Mouse (Mus musculus) MEL (cell line): ENCODE data around the gene Hpn. TPM values are rescaled to one million over a fixed set of nuclear protein-coding genes. Genes with fewer than 3 reads are reported as not detected.

ENCODE experiments used
- DNase-seq: peaks from one replicate; pipeline ENCODE4 v3.0.0; 2011; ENCODE audit warnings: low read depth, low spot score
- H3K27ac ChIP-seq: 2 replicates; pipeline ENCODE4 v1.5.1; 2012; ENCODE audit warnings: low read depth, mild to moderate bottlenecking, control low read depth, low read length, moderate library complexity; ENCODE audit not compliant: control insufficient read depth
- H3K27me3 ChIP-seq, 2 experiments: fragments of 150-350 bp in 1 of 2; sonication (generic) in 1 of 2; 2 replicates each; pipeline ENCODE4 v1.6.1; 2012; ENCODE audit warnings: low read length in 2 of 2, mild to moderate bottlenecking in 2 of 2, improper control_type of control experiment in 1 of 2, moderate library complexity in 1 of 2; ENCODE audit not compliant: insufficient read depth in 2 of 2, control insufficient read depth in 1 of 2
- H3K36me3 ChIP-seq, 2 experiments: 2 replicates each; pipeline ENCODE4 v1.6.1; 2012 to 2014; ENCODE audit warnings: low read length in 2 of 2, improper control_type of control experiment in 1 of 2, inconsistent platforms in 1 of 2, mild to moderate bottlenecking in 1 of 2; ENCODE audit not compliant: insufficient read depth in 2 of 2, control insufficient read depth in 1 of 2
- H3K4me1 ChIP-seq, 2 experiments: fragments of 150-350 bp in 1 of 2; sonication (generic) in 1 of 2; 2 replicates each; pipeline ENCODE4 v1.6.1; 2012; ENCODE audit warnings: low read length in 2 of 2, improper control_type of control experiment in 1 of 2, mild to moderate bottlenecking in 1 of 2; ENCODE audit not compliant: insufficient read depth in 2 of 2, control insufficient read depth in 1 of 2
- H3K4me3 ChIP-seq, 2 experiments: fragments of 150-350 bp in 1 of 2; sonication (generic) in 1 of 2; 2 replicates each; pipeline ENCODE4 v1.5.1; 2012; ENCODE audit warnings: low read depth in 2 of 2, low read length in 2 of 2, mild to moderate bottlenecking in 2 of 2, moderate library complexity in 2 of 2, control low read depth in 1 of 2, improper control_type of control experiment in 1 of 2; ENCODE audit not compliant: control insufficient read depth in 1 of 2, insufficient read depth in 1 of 2
- H3K79me2 ChIP-seq: 2 replicates; pipeline ENCODE4 v1.6.1; 2012; ENCODE audit warnings: mild to moderate bottlenecking, low read length, moderate library complexity; ENCODE audit not compliant: control insufficient read depth, poor library complexity, insufficient read depth
- H3K9ac ChIP-seq: 2 replicates; pipeline ENCODE4 v1.6.1; 2012; ENCODE audit warnings: low read depth, mild to moderate bottlenecking, control low read depth, low read length, moderate library complexity; ENCODE audit not compliant: control insufficient read depth, poor library complexity, severe bottlenecking
- H3K9me3 ChIP-seq: fragments of 150-350 bp; sonication (generic); replicated peaks from 2 replicates; pipeline ENCODE4 v1.6.1; 2012; ENCODE audit warnings: mild to moderate bottlenecking, low read length, improper control_type of control experiment, moderate library complexity; ENCODE audit not compliant: insufficient read depth
- CHD1 ChIP-seq: IDR thresholded peaks from 2 replicates; pipeline ENCODE4 v1.6.1; 2012; ENCODE audit warnings: low read depth, mild to moderate bottlenecking, inconsistent platforms, low read length, improper control_type of control experiment
- E2F4 ChIP-seq: IDR thresholded peaks from 2 replicates; pipeline ENCODE4 v1.6.1; 2011; ENCODE audit warnings: low read depth, low read length, improper control_type of control experiment, borderline replicate concordance
- ELF1 ChIP-seq: IDR thresholded peaks from 2 replicates; pipeline ENCODE4 v1.6.1; 2014; ENCODE audit warnings: low read depth, mild to moderate bottlenecking, inconsistent platforms, low read length, improper control_type of control experiment, moderate library complexity
- EP300 ChIP-seq, 2 experiments: IDR thresholded peaks; 2 replicates each; pipeline ENCODE4 v1.6.1; 2011; ENCODE audit warnings: improper control_type of control experiment in 2 of 2, low read length in 2 of 2, low read depth in 1 of 2, mild to moderate bottlenecking in 1 of 2
- GATA1 ChIP-seq: IDR thresholded peaks from 2 replicates; pipeline ENCODE4 v1.6.1; 2011; ENCODE audit warnings: low read depth, low read length, improper control_type of control experiment
- MAX ChIP-seq: IDR thresholded peaks from 2 replicates; pipeline ENCODE4 v1.6.1; 2011; ENCODE audit warnings: low read length, improper control_type of control experiment
- MAZ ChIP-seq: IDR thresholded peaks from 2 replicates; pipeline ENCODE4 v1.6.1; 2012; ENCODE audit warnings: low read depth, mild to moderate bottlenecking, inconsistent platforms, low read length, improper control_type of control experiment
- MEF2A ChIP-seq: IDR thresholded peaks from 2 replicates; pipeline ENCODE4 v1.6.1; 2014; ENCODE audit warnings: low read depth, mild to moderate bottlenecking, inconsistent platforms, low read length, improper control_type of control experiment; ENCODE audit not compliant: poor library complexity, insufficient replicate concordance, severe bottlenecking; ENCODE audit errors: extremely low read depth
- MYB ChIP-seq: IDR thresholded peaks from 2 replicates; pipeline ENCODE4 v1.6.1; 2011; ENCODE audit warnings: mild to moderate bottlenecking, low read depth, low read length, improper control_type of control experiment
- MYC ChIP-seq: IDR thresholded peaks from 2 replicates; pipeline ENCODE4 v1.6.1; 2011; ENCODE audit warnings: low read depth, mild to moderate bottlenecking, low read length, improper control_type of control experiment, moderate library complexity
- POLR2AphosphoS2 ChIP-seq: IDR thresholded peaks from 2 replicates; pipeline ENCODE4 v1.6.1; 2011; ENCODE audit warnings: low read length, improper control_type of control experiment
- POLR2AphosphoS5 ChIP-seq: IDR thresholded peaks from 2 replicates; pipeline ENCODE4 v1.6.1; 2012; ENCODE audit warnings: low read depth, borderline replicate concordance, mild to moderate bottlenecking, inconsistent platforms, low read length, moderate library complexity, mixed read lengths
- RAD21 ChIP-seq: IDR thresholded peaks from 2 replicates; pipeline ENCODE4 v1.6.1; 2011; ENCODE audit warnings: mild to moderate bottlenecking, low read depth, low read length, improper control_type of control experiment
- RCOR1 ChIP-seq: IDR thresholded peaks from 2 replicates; pipeline ENCODE4 v1.6.1; 2012; ENCODE audit warnings: low read depth, mild to moderate bottlenecking, inconsistent platforms, low read length, improper control_type of control experiment
- TAL1 ChIP-seq: IDR thresholded peaks from 2 replicates; pipeline ENCODE4 v1.6.1; 2012; ENCODE audit warnings: mild to moderate bottlenecking, inconsistent platforms, low read length, moderate library complexity, mixed read lengths
- TCF12 ChIP-seq: IDR thresholded peaks from 2 replicates; pipeline ENCODE4 v1.6.1; 2014; ENCODE audit warnings: low read depth, mild to moderate bottlenecking, inconsistent platforms, low read length, improper control_type of control experiment, moderate library complexity
- USF1 ChIP-seq: IDR thresholded peaks from 2 replicates; pipeline ENCODE4 v1.6.1; 2014; ENCODE audit warnings: low read depth, mild to moderate bottlenecking, inconsistent platforms, low read length, improper control_type of control experiment, moderate library complexity
- ZC3H11A ChIP-seq: IDR thresholded peaks from 2 replicates; pipeline ENCODE4 v1.6.1; 2012; ENCODE audit warnings: low read depth, mild to moderate bottlenecking, inconsistent platforms, low read length, improper control_type of control experiment
- ZMIZ1 ChIP-seq: IDR thresholded peaks from 2 replicates; pipeline ENCODE4 v1.6.1; 2012; ENCODE audit warnings: low read depth, mild to moderate bottlenecking, inconsistent platforms, low read length, improper control_type of control experiment, moderate library complexity
- ZNF384 ChIP-seq: IDR thresholded peaks from 2 replicates; pipeline ENCODE4 v1.6.1; 2012; ENCODE audit warnings: low read depth, mild to moderate bottlenecking, inconsistent platforms, low read length, improper control_type of control experiment
- polyA plus RNA-seq, 2 experiments: library from polyadenylated mRNA; stranded (reverse) in 1 of 2; unstranded in 1 of 2; fragments of >175 nt in 1 of 2; fragments of >200 nt in 1 of 2; gene quantifications; 2 replicates each; pipeline versions ENCODE4 v1.2.1 to v1.2.4; 2012; ENCODE audit warnings: low replicate concordance in 2 of 2, low read depth in 1 of 2; ENCODE audit not compliant: insufficient read length in 2 of 2, insufficient read depth in 1 of 2, missing spikeins in 1 of 2
- total RNA-seq: library from RNA; depleted of rRNA; stranded (reverse); fragments of 300-350 nt; gene quantifications from 2 replicates; pipeline ENCODE4 v1.2.3, GENCODE M21; 2012

Gene Hpn
- total and polyA plus RNA-seq, 3 experiments = 1.1 to 1.6 TPM; not detected in 1

- H3K4me1 ChIP-seq = no peaks in the 10 kb centered on the region; a peak in 1 of 4 replicates
- TF ChIP-seq MAZ (no peak), MEF2A (no peak), RAD21 (no peak), RCOR1 (no peak), E2F4 (no peak), MAX (no peak), POLR2AphosphoS5 (no peak), ZNF384 (no peak), ZC3H11A (no peak)
- H3K27me3 ChIP-seq = no peaks in the 10 kb centered on the region
- DNase-seq = no peak
- H3K27ac ChIP-seq = no peak overlapping the region
- no peaks in the 10 kb centered on the region for H3K36me3 ChIP-seq
- H3K79me2 ChIP-seq = no peaks in the 10 kb centered on the region
- H3K9ac ChIP-seq = no peak overlapping the region
- no peak overlapping the region for H3K4me3 ChIP-seq
- H3K9me3 ChIP-seq = no peaks in the 10 kb centered on the region
Measured at GRCm38 (mm10) chr7:31055883-31056282, 59.2 kb downstream of the Hpn start.

GRCm38 (mm10) chr7:31055354-31055824 is 59.7 kb downstream of the Hpn start:
- no peak for TF ChIP-seq POLR2AphosphoS2
- TF ChIP-seq MAZ = no peak
- TF ChIP-seq TCF12 = no peak
- TF ChIP-seq RCOR1 = no peak
- TF ChIP-seq MYB = no peak
- no peak for TF ChIP-seq CHD1
- TF ChIP-seq MYC = no peak
- no peak for TF ChIP-seq ELF1
- no peak for TF ChIP-seq EP300 (IDR thresholded peaks at IDR 0.05; ENCODE audit: low read depth in 1 of 2, low read length in 2 of 2)
- TF ChIP-seq TAL1 = no peak
- no peak for TF ChIP-seq MEF2A
- TF ChIP-seq ZMIZ1 = no peak
- no peak for TF ChIP-seq USF1
- TF ChIP-seq GATA1 = no peak
- TF ChIP-seq, all 39 proteins: peak for 0
- H3K27me3 ChIP-seq = no peaks in the 10 kb centered on the region
- no peaks in the 10 kb centered on the region for H3K9me3 ChIP-seq
- no peaks in the 10 kb centered on the region; a peak in 1 of 4 replicates for H3K4me1 ChIP-seq
- DNase-seq = no peak
- H3K79me2 ChIP-seq = no peaks in the 10 kb centered on the region
- H3K9ac ChIP-seq = no peak overlapping the region
- H3K4me3 ChIP-seq = no peak overlapping the region
- no peak overlapping the region for H3K27ac ChIP-seq
- no peaks in the 10 kb centered on the region for H3K36me3 ChIP-seq
